Mouse (Mus musculus) liver, embryonic 11.5 days (tissue): ENCODE data around the gene Agpat4. TPM values are rescaled to one million over a fixed set of nuclear protein-coding genes. Genes with fewer than 3 reads are reported as not detected.

Source experiments
- ATAC-seq: fragments of 200-750 bp; cut with Nextera tagmentation; replicated peaks from 2 replicates; pipeline ENCODE4 v1.8.0; 2017; ENCODE audit warnings: moderate number of reproducible peaks, mild to moderate bottlenecking, moderate TSS enrichment, moderate library complexity; ENCODE audit not compliant: low FRiP score
- DNase-seq: peaks from one replicate; pipeline ENCODE4 v3.0.0-alpha.2; 2017; ENCODE audit warnings: low spot score
- H3K27ac ChIP-seq: fragments of 300-500 bp; sonication (generic); 2 replicates; pipeline ENCODE4 v1.5.1; 2014; ENCODE audit warnings: mild to moderate bottlenecking, low read depth, low read length, control low read depth
- H3K27me3 ChIP-seq: fragments of 300-500 bp; sonication (generic); replicated peaks from 2 replicates; pipeline ENCODE4 v1.6.1; 2014; ENCODE audit warnings: low read length, mixed read lengths; ENCODE audit not compliant: control insufficient read depth, insufficient read depth
- H3K36me3 ChIP-seq: fragments of 300-500 bp; sonication (generic); 2 replicates; pipeline ENCODE4 v1.6.1; 2014; ENCODE audit warnings: mild to moderate bottlenecking, low read length, moderate library complexity, mixed read lengths; ENCODE audit not compliant: control insufficient read depth, insufficient read depth
- H3K4me1 ChIP-seq: fragments of 300-500 bp; sonication (generic); replicated peaks from 2 replicates; pipeline ENCODE4 v1.6.1; 2014; ENCODE audit warnings: low read length, mixed read lengths; ENCODE audit not compliant: control insufficient read depth, insufficient read depth
- H3K4me2 ChIP-seq: fragments of 300-500 bp; sonication (generic); 2 replicates; pipeline ENCODE4 v1.6.1; 2014; ENCODE audit warnings: mild to moderate bottlenecking, control low read depth, moderate library complexity
- H3K4me3 ChIP-seq: fragments of 300-500 bp; sonication (generic); 2 replicates; pipeline ENCODE4 v1.5.1; 2014; ENCODE audit warnings: low read depth, low read length, control low read depth
- H3K9ac ChIP-seq: fragments of 300-500 bp; sonication (generic); 2 replicates; pipeline ENCODE4 v1.6.1; 2014; ENCODE audit warnings: low read depth, low read length, control low read depth
- H3K9me3 ChIP-seq: fragments of 300-500 bp; sonication (generic); 2 replicates; pipeline ENCODE4 v1.6.1; 2016; ENCODE audit warnings: low read length, inconsistent platforms, mixed read lengths; ENCODE audit not compliant: control insufficient read depth
- WGBS: fragments of 180-500 bp; shearing (Covaris S2); extraction: QIAGEN DNeasy Blood & Tissue Kit; methylation state at CpG from one replicate; pipeline ENCODE4 v1.1.7; 2014; 5-methylcytosine and 5-hydroxymethylcytosine counted together
- polyA plus RNA-seq: library from polyadenylated mRNA; unstranded; fragments of >200 nt; fragmentation: Nextera tagmentation; extraction: Ambion mirVana; gene quantifications from 2 replicates; pipeline ENCODE4 v1.2.1, GENCODE M21; 2014

The Agpat4 gene
- polyA plus RNA-seq, 1 experiment from 2014 or later: 30.4 TPM

GRCm38 (mm10) chr17:12232724-12233123, 114.2 kb downstream of the Agpat4 start:
- Histone ChIP-seq H3K9me3 (no peaks in the 10 kb centered on the region), H3K4me2 (no peak overlapping the region), H3K36me3 (peaks cover 32% of the 10 kb centered on the region), H3K4me3 (no peak overlapping the region), H3K27me3 (no peaks in the 10 kb centered on the region), H3K4me1 (no peaks in the 10 kb centered on the region), H3K27ac (no peak overlapping the region), H3K9ac (no peak overlapping the region)
- DNase-seq (no peak), ATAC-seq (no peak)
- WGBS: 94% methylated on average over 6 of the region's 6 CpGs

- H3K9ac ChIP-seq: no peak overlapping the region
- H3K4me1 ChIP-seq: no peaks in the 10 kb centered on the region
- no peak overlapping the region for H3K4me3 ChIP-seq
- H3K36me3 ChIP-seq: peaks cover 11% of the 10 kb centered on the region
- DNase-seq (no peak), ATAC-seq (no peak)
- no peak overlapping the region for H3K27ac ChIP-seq
- no peaks in the 10 kb centered on the region for H3K9me3 ChIP-seq
- 94% methylated on average over 3 of the region's 3 CpGs for WGBS
- H3K27me3 ChIP-seq: no peaks in the 10 kb centered on the region
- no peak overlapping the region for H3K4me2 ChIP-seq
Observed at GRCm38 (mm10) chr17:12240701-12241100, 122.2 kb downstream of the Agpat4 start.

GRCm38 (mm10) chr17:12249783-12250504, 131.4 kb downstream of the Agpat4 start:
- H3K9ac ChIP-seq: no peak overlapping the region
- 0 out of 2 replicates have a peak, but pooled peaks cover 4% of the 10 kb centered on the region for H3K9me3 ChIP-seq
- DNase-seq (no peak), ATAC-seq (no peak)
- H3K4me3 ChIP-seq: no peak overlapping the region
- no peaks in the 10 kb centered on the region for H3K27me3 ChIP-seq
- no peaks in the 10 kb centered on the region for H3K4me1 ChIP-seq
- H3K36me3 ChIP-seq: peaks cover 52% of the 10 kb centered on the region
- WGBS: 94% methylated on average over 19 of the region's 19 CpGs
- H3K4me2 ChIP-seq: no peak overlapping the region
- no peak overlapping the region for H3K27ac ChIP-seq

GRCm38 (mm10) chr17:12250581-12250980, 132.1 kb downstream of the Agpat4 start:
- Histone ChIP-seq H3K4me1 (no peaks in the 10 kb centered on the region), H3K36me3 (peaks cover 54% of the 10 kb centered on the region), H3K4me2 (no peak overlapping the region), H3K9ac (no peak overlapping the region), H3K4me3 (no peak overlapping the region), H3K9me3 (0 out of 2 replicates have a peak, but pooled peaks cover 4% of the 10 kb centered on the region), H3K27me3 (no peaks in the 10 kb centered on the region), H3K27ac (no peak overlapping the region)
- 95% methylated on average over 9 of the region's 9 CpGs for WGBS
- DNase-seq (no peak), ATAC-seq (no peak)

GRCm38 (mm10) chr17:12256142-12256541, 137.6 kb downstream of the Agpat4 start:
- 0 out of 2 replicates have a peak, but pooled peaks cover 4% of the 10 kb centered on the region for H3K9me3 ChIP-seq
- H3K36me3 ChIP-seq: peaks cover 42% of the 10 kb centered on the region
- no peak overlapping the region for H3K4me3 ChIP-seq
- ATAC-seq: no peak
- WGBS: 95% methylated on average over 11 of the region's 11 CpGs
- no peak overlapping the region for H3K9ac ChIP-seq
- no peak overlapping the region for H3K4me2 ChIP-seq
- no peaks in the 10 kb centered on the region for H3K4me1 ChIP-seq
- DNase-seq: no peak
- no peaks in the 10 kb centered on the region for H3K27me3 ChIP-seq
- H3K27ac ChIP-seq: no peak overlapping the region

- Histone ChIP-seq H3K36me3 (peaks cover 23% of the 10 kb centered on the region), H3K9ac (no peak overlapping the region)
Observed at GRCm38 (mm10) chr17:12258517-12258916, 140.0 kb downstream of the Agpat4 start.

GRCm38 (mm10) chr17:12259957-12260356, 141.5 kb downstream of the Agpat4 start:
- H3K9ac ChIP-seq: no peak overlapping the region
- no peak overlapping the region for H3K27ac ChIP-seq
- no peaks in the 10 kb centered on the region for H3K4me1 ChIP-seq
- WGBS: 93% methylated on average over 8 of the region's 8 CpGs
- DNase-seq: no peak
- ATAC-seq: no peak
- H3K27me3 ChIP-seq: no peaks in the 10 kb centered on the region
- H3K9me3 ChIP-seq: no peaks in the 10 kb centered on the region
- peaks cover 10% of the 10 kb centered on the region for H3K36me3 ChIP-seq
- H3K4me2 ChIP-seq: no peak overlapping the region
- no peak overlapping the region for H3K4me3 ChIP-seq

More at GRCm38 (mm10) chr17:12258517-12258916, 140.0 kb downstream of the Agpat4 start:
- Histone ChIP-seq H3K9me3 (no peaks in the 10 kb centered on the region), H3K4me1 (no peaks in the 10 kb centered on the region), H3K4me3 (no peak overlapping the region), H3K27ac (no peak overlapping the region), H3K27me3 (no peaks in the 10 kb centered on the region), H3K4me2 (no peak overlapping the region)
- 76% methylated on average over 6 of the region's 6 CpGs for WGBS
- no peak for DNase-seq
- ATAC-seq: no peak

GRCm38 (mm10) chr17:12261376-12261775, 142.9 kb downstream of the Agpat4 start:
- Histone ChIP-seq H3K4me2 (no peak overlapping the region), H3K4me3 (no peak overlapping the region), H3K36me3 (peaks cover 8% of the 10 kb centered on the region), H3K9ac (no peak overlapping the region), H3K27ac (no peak overlapping the region), H3K27me3 (no peaks in the 10 kb centered on the region), H3K4me1 (peaks cover 3% of the 10 kb centered on the region; the same call in 1 of the 2 replicates), H3K9me3 (no peaks in the 10 kb centered on the region)
- ATAC-seq (no peak), DNase-seq (no peak)
- WGBS: 93% methylated on average over 7 of the region's 7 CpGs

GRCm38 (mm10) chr17:12261887-12262286, 143.4 kb downstream of the Agpat4 start:
- Histone ChIP-seq H3K27me3 (no peaks in the 10 kb centered on the region), H3K4me1 (peaks cover 5% of the 10 kb centered on the region; the same call in 1 of the 2 replicates), H3K27ac (no peak overlapping the region), H3K36me3 (peaks cover 6% of the 10 kb centered on the region), H3K4me3 (no peak overlapping the region), H3K4me2 (no peak overlapping the region), H3K9me3 (no peaks in the 10 kb centered on the region), H3K9ac (no peak overlapping the region)
- ATAC-seq (peak; percentile 79), DNase-seq (no peak)
- 66% methylated on average over 2 of the region's 2 CpGs for WGBS
